Mouse (Mus musculus) left cerebral cortex, postnatal 25 days (tissue): ENCODE measurements at regions not wholly inside any gene's neighbourhood (a gene's known extent, or its start where the extent isn't known, plus 50 kb on each side); places are given as distances from the start of the nearest gene placed in this dataset.
"Not testable (repeated sequence)": the region's sequence is repeated elsewhere in the genome, so short reads cannot be mapped to it uniquely, and the experiment has no call there.

Source experiments
- DNase-seq, 2 experiments: peaks; one replicate each; pipeline ENCODE4 v3.0.0; 2022; ENCODE audit warnings: low spot score in 2 of 2, mixed read lengths in 1 of 2
- intact Hi-C: fragments of 180-260 bp; cut with DNase I; formaldehyde crosslinking; loops from one replicate; pipeline ENCODE4 v1.15.1; 2025

GRCm38 (mm10) chr9:36001163-36001562, 92.9 kb downstream of the 9230113P08Rik start:
- intact Hi-C loops = no loop called here

GRCm38 (mm10) chr9:36006801-36007200, 98.6 kb downstream of the 9230113P08Rik start:
- intact Hi-C loops, DNase-seq: not testable (repeated sequence)

More at GRCm38 (mm10) chr9:36001163-36001562, 92.9 kb downstream of the 9230113P08Rik start:
- DNase-seq = peak in 1 of 2 experiments; percentile 7
